19 mouse cellular contexts compared by ENCODE assay signal in the genomic region with DNA sequence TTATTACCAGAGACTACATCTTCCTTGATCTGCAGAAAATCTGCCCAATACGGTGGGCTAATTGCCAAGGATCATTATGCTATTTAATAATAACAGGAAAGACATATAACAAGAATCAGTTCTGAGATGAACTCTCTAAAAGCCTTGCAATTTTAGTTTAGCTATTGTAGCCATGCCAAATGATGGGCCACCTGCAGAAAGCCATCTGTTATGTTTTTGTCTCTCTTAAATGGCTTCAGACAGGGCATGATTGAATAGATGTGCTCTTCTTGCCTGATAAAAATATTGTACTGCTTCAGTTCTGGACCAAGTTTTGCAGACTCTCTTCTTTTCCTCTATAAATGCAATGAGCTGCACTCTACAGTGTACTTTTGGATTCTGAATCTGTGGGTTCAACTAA. TPM values are rescaled to one million over a fixed set of nuclear protein-coding genes. Genes with fewer than 3 reads are reported as not detected.
"Had no signal": no experiment of that assay in that cellular context is flagged by ENCODE, and none has a peak within 500 bp of the region (broad histone marks: within the 10 kb centered on the region; RNA-seq: fewer than 3 reads in every experiment).

No protein-coding gene starts in this region.

- DNase-seq: kidney, postnatal 14 days; layer of hippocampus, adult 9-11 months; layer of hippocampus, postnatal 36 days; lung, adult 2 months; lung, postnatal 36 days; midbrain, embryonic 14.5 days; right cerebral cortex, adult 18-20 months; right cerebral cortex, postnatal 25 days; thymus, postnatal 4 days had no signal

- H3K9me3 ChIP-seq: kidney, embryonic 15.5 days; limb, embryonic 13.5 days; liver, embryonic 15.5 days; midbrain, embryonic 10.5 days; neural tube, embryonic 13.5 days had no signal

- H3K4me2 ChIP-seq: kidney, embryonic 15.5 days; limb, embryonic 13.5 days; liver, embryonic 11.5 days; liver, embryonic 15.5 days; neural tube, embryonic 13.5 days had no signal

- H3K27ac ChIP-seq: kidney, embryonic 15.5 days; limb, embryonic 13.5 days; liver, embryonic 15.5 days; midbrain, embryonic 10.5 days; neural tube, embryonic 13.5 days had no signal

- H3K27me3 ChIP-seq: kidney, embryonic 15.5 days; limb, embryonic 13.5 days; liver, embryonic 15.5 days; neural tube, embryonic 13.5 days had no signal

- H3K9ac ChIP-seq: kidney, embryonic 15.5 days; limb, embryonic 13.5 days; liver, embryonic 15.5 days; neural tube, embryonic 13.5 days had no signal

- ATAC-seq: lung, postnatal 0 days had no signal

- H3K36me3 ChIP-seq: kidney, embryonic 15.5 days; limb, embryonic 13.5 days; liver, embryonic 15.5 days; midbrain, embryonic 10.5 days; neural tube, embryonic 13.5 days had no signal

- H3K4me3 ChIP-seq: kidney, embryonic 15.5 days; limb, embryonic 13.5 days; liver, embryonic 15.5 days; midbrain, embryonic 10.5 days; neural tube, embryonic 13.5 days had no signal

- H3K4me1 ChIP-seq: kidney, embryonic 15.5 days; limb, embryonic 13.5 days; liver, embryonic 15.5 days; midbrain, embryonic 10.5 days; neural tube, embryonic 13.5 days had no signal

RNA-seq across cellular contexts. Expression of a gene that starts 24.7 kb away (rescaled TPM):
- total RNA-seq: megakaryocyte progenitor cell, adult 5-6 weeks had no signal
- polyA plus RNA-seq: limb, embryonic 13.5 days; liver, embryonic 11.5 days; liver, embryonic 15.5 days; lung, postnatal 0 days; midbrain, embryonic 10.5 days; midbrain, embryonic 14.5 days; neural tube, embryonic 13.5 days; small intestine, adult 2 months had no signal

RNA-seq across cellular contexts. Expression of a gene that starts 24.9 kb away (rescaled TPM):
- total RNA-seq: layer of hippocampus, postnatal 36 days; left cerebral cortex, postnatal 36 days; megakaryocyte progenitor cell, adult 5-6 weeks had no signal
- polyA plus RNA-seq: kidney, embryonic 15.5 days; limb, embryonic 13.5 days; liver, embryonic 11.5 days; liver, embryonic 15.5 days; lung, postnatal 0 days; midbrain, embryonic 10.5 days; midbrain, embryonic 14.5 days; neural tube, embryonic 13.5 days; small intestine, adult 2 months had no signal
